Mouse (Mus musculus) CH12.LX (cell line): ENCODE measurements at regions not wholly inside any gene's neighbourhood (a gene's known extent, or its start where the extent isn't known, plus 50 kb on each side); places are given as distances from the start of the nearest gene placed in this dataset.
"Not testable (repeated sequence)": the region's sequence is repeated elsewhere in the genome, so short reads cannot be mapped to it uniquely, and the experiment has no call there.

ENCODE experiments used
- DNase-seq: peaks from one replicate; pipeline ENCODE4 v3.0.0-alpha.2; 2013; ENCODE audit errors: extremely low read depth
- H3K27ac ChIP-seq: 2 replicates; pipeline ENCODE4 v1.5.1; 2012; ENCODE audit warnings: low read depth, mild to moderate bottlenecking, control low read depth, moderate library complexity; ENCODE audit not compliant: insufficient read depth
- H3K27me3 ChIP-seq: replicated peaks from 2 replicates; pipeline ENCODE3; 2012; ENCODE audit warnings: inconsistent platforms
- H3K36me3 ChIP-seq, 2 experiments: replicated peaks in 1 of 2; 2 replicates each; pipeline versions ENCODE3 to v1.6.1; 2012; ENCODE audit warnings: inconsistent platforms in 1 of 2, low read length in 1 of 2, mild to moderate bottlenecking in 1 of 2, mixed read lengths in 1 of 2, moderate library complexity in 1 of 2; ENCODE audit not compliant: control insufficient read depth in 1 of 2, insufficient read depth in 1 of 2
- H3K4me1 ChIP-seq, 2 experiments: 2 replicates each; pipeline ENCODE4 v1.6.1; 2012; ENCODE audit warnings: inconsistent platforms in 1 of 2, moderate library complexity in 1 of 2; ENCODE audit not compliant: insufficient read depth in 2 of 2, control insufficient read depth in 1 of 2
- H3K4me2 ChIP-seq: 2 replicates; pipeline ENCODE4 v1.6.1; 2012; ENCODE audit warnings: low read depth, mild to moderate bottlenecking, control low read depth; ENCODE audit not compliant: poor library complexity, insufficient read depth, severe bottlenecking
- H3K4me3 ChIP-seq, 3 experiments: fragments of 150-350 bp in 1 of 3; sonication (generic) in 1 of 3; replicated peaks in 1 of 3; 2 replicates each; pipeline versions ENCODE3 to v1.5.1; 2011 to 2012; ENCODE audit warnings: low read depth in 2 of 3, low read length in 2 of 3, mild to moderate bottlenecking in 2 of 3, moderate library complexity in 2 of 3, control low read depth in 1 of 3, improper control_type of control experiment in 1 of 3, inconsistent platforms in 1 of 3, mixed read lengths in 1 of 3; ENCODE audit not compliant: poor library complexity in 1 of 3
- H3K79me2 ChIP-seq: replicated peaks from 2 replicates; pipeline ENCODE4 v1.6.1; 2012; ENCODE audit warnings: mild to moderate bottlenecking, moderate library complexity; ENCODE audit not compliant: control insufficient read depth, poor library complexity, insufficient read depth, severe bottlenecking; ENCODE audit errors: extremely low read depth
- H3K9ac ChIP-seq: 2 replicates; pipeline ENCODE4 v1.6.1; 2012; ENCODE audit warnings: low read depth, mild to moderate bottlenecking, control low read depth, moderate library complexity; ENCODE audit not compliant: insufficient read depth
- H3K9me3 ChIP-seq: replicated peaks from 2 replicates; pipeline ENCODE3; 2012; ENCODE audit warnings: low read length, inconsistent platforms, mixed read lengths
- BHLHE40 ChIP-seq: IDR thresholded peaks from 2 replicates; pipeline ENCODE4 v1.6.1; 2011; ENCODE audit warnings: mild to moderate bottlenecking, low read depth, low read length, improper control_type of control experiment
- CHD1 ChIP-seq: IDR thresholded peaks from 2 replicates; pipeline ENCODE4 v1.6.1; 2012; ENCODE audit warnings: low read depth, low read length, improper control_type of control experiment, inconsistent platforms
- E2F4 ChIP-seq: IDR thresholded peaks from 2 replicates; pipeline ENCODE4 v1.6.1; 2011; ENCODE audit warnings: low read depth, low read length, improper control_type of control experiment; ENCODE audit not compliant: insufficient replicate concordance
- ETS1 ChIP-seq: conservative IDR thresholded peaks from 2 replicates; pipeline ENCODE4 v1.6.1; 2012; ENCODE audit warnings: low read depth, mild to moderate bottlenecking, inconsistent platforms, low read length, improper control_type of control experiment, moderate library complexity
- HCFC1 ChIP-seq: IDR thresholded peaks from 2 replicates; pipeline ENCODE4 v1.6.1; 2012; ENCODE audit warnings: low read depth, mild to moderate bottlenecking, inconsistent platforms, low read length, improper control_type of control experiment
- IRF4 ChIP-seq: IDR thresholded peaks from 2 replicates; pipeline ENCODE4 v1.6.1; 2014; ENCODE audit warnings: low read depth, mild to moderate bottlenecking, inconsistent platforms, low read length, improper control_type of control experiment
- JUN ChIP-seq: IDR thresholded peaks from 2 replicates; pipeline ENCODE4 v1.6.1; 2011; ENCODE audit warnings: low read depth, mild to moderate bottlenecking, low read length, improper control_type of control experiment, moderate library complexity; ENCODE audit not compliant: insufficient read depth
- JUND ChIP-seq: conservative IDR thresholded peaks from 2 replicates; pipeline ENCODE4 v1.6.1; 2011; ENCODE audit warnings: low read depth, low read length, improper control_type of control experiment
- KAT2A ChIP-seq: IDR thresholded peaks from 2 replicates; pipeline ENCODE4 v1.6.1; 2012; ENCODE audit warnings: low read length, improper control_type of control experiment, inconsistent platforms; ENCODE audit not compliant: insufficient replicate concordance
- MEF2A ChIP-seq: IDR thresholded peaks from 2 replicates; pipeline ENCODE4 v1.6.1; 2014; ENCODE audit warnings: low read depth, mild to moderate bottlenecking, inconsistent platforms, low read length, improper control_type of control experiment, borderline replicate concordance
- MXI1 ChIP-seq: IDR thresholded peaks from 2 replicates; pipeline ENCODE4 v1.6.1; 2011; ENCODE audit warnings: mild to moderate bottlenecking, low read depth, low read length, improper control_type of control experiment
- MYC ChIP-seq: IDR thresholded peaks from 2 replicates; pipeline ENCODE4 v1.6.1; 2011; ENCODE audit warnings: low read depth, mild to moderate bottlenecking, improper control_type of control experiment, low read length
- POLR2AphosphoS2 ChIP-seq: IDR thresholded peaks from 2 replicates; pipeline ENCODE4 v1.6.1; 2011; ENCODE audit warnings: low read depth, low read length, improper control_type of control experiment
- RAD21 ChIP-seq: IDR thresholded peaks from 2 replicates; pipeline ENCODE4 v1.6.1; 2011; ENCODE audit warnings: low read depth, mild to moderate bottlenecking, low read length, improper control_type of control experiment, moderate library complexity
- SIN3A ChIP-seq: IDR thresholded peaks from 2 replicates; pipeline ENCODE4 v1.6.1; 2012; ENCODE audit warnings: low read length, improper control_type of control experiment, inconsistent platforms
- TCF12 ChIP-seq: IDR thresholded peaks from 2 replicates; pipeline ENCODE4 v1.6.1; 2014; ENCODE audit warnings: low read depth, mild to moderate bottlenecking, inconsistent platforms, low read length, improper control_type of control experiment
- ZC3H11A ChIP-seq: IDR thresholded peaks from 2 replicates; pipeline ENCODE4 v1.6.1; 2012; ENCODE audit warnings: low read depth, mild to moderate bottlenecking, inconsistent platforms, low read length, improper control_type of control experiment
- ZKSCAN1 ChIP-seq: IDR thresholded peaks from 2 replicates; pipeline ENCODE4 v1.6.1; 2012; ENCODE audit warnings: low read depth, inconsistent platforms, low read length, improper control_type of control experiment, borderline replicate concordance
- ZNF384 ChIP-seq: IDR thresholded peaks from 2 replicates; pipeline ENCODE4 v1.6.1; 2012; ENCODE audit warnings: low read depth, low read length, improper control_type of control experiment, inconsistent platforms
- dilution Hi-C: fragments of 300-500 bp; cut with MboI; formaldehyde crosslinking; loops from 2 replicates; pipeline ENCODE4 v1.14.3; 2020; ENCODE audit warnings: low sequenced_read_pairs; ENCODE audit not compliant: extremely low pct_unique_long_range_greater_than_20kb, extremely low pct_ligation_motif_present
- in situ Hi-C: fragments of 300-500 bp; cut with MboI; formaldehyde crosslinking; loops from 3 replicates; pipeline ENCODE4 v1.14.3; 2019; ENCODE audit warnings: low sequenced_read_pairs, low pct_ligation_motif_present, low pct_unique_long_range_greater_than_20kb, mixed read lengths

- H3K27me3 ChIP-seq: no peaks in the 10 kb centered on the region
- H3K4me3 ChIP-seq: no peak overlapping the region
- H3K36me3 ChIP-seq: no peaks in the 10 kb centered on the region
- no peaks in the 10 kb centered on the region for H3K4me1 ChIP-seq
- in situ Hi-C loops: no loop called here
- H3K9ac ChIP-seq: no peak overlapping the region
- H3K9me3 ChIP-seq: no peaks in the 10 kb centered on the region
- H3K79me2 ChIP-seq: no peaks in the 10 kb centered on the region
- TF ChIP-seq HCFC1 (no peak), BHLHE40 (no peak), MXI1 (no peak), ZKSCAN1 (no peak), ZC3H11A (no peak), POLR2AphosphoS2 (no peak), SIN3A (no peak), MYC (no peak), KAT2A (no peak), E2F4 (no peak), JUND (no peak), ZNF384 (no peak), JUN (no peak), MEF2A (no peak), ETS1 (no peak)
- TF ChIP-seq, all 38 proteins: peak for 0
- H3K27ac ChIP-seq: no peak overlapping the region
- dilution Hi-C loops: no loop called here
- H3K4me2 ChIP-seq: no peak overlapping the region
- DNase-seq: no peak
These were observed 195.8 kb upstream of the Oprm1 start for GRCm38 (mm10) chr10:6562516-6562915.

- no peak overlapping the region for H3K4me3 ChIP-seq
- H3K27me3 ChIP-seq: no peaks in the 10 kb centered on the region
- H3K36me3 ChIP-seq: no peaks in the 10 kb centered on the region
- TF ChIP-seq CHD1 (no peak), TCF12 (no peak), IRF4 (no peak), RAD21 (no peak), ETS1 (no peak), E2F4 (no peak)
- no peaks in the 10 kb centered on the region for H3K9me3 ChIP-seq
- in situ Hi-C loops: no loop called here
- H3K4me2 ChIP-seq: no peak overlapping the region
- dilution Hi-C loops: no loop called here
- no peak overlapping the region for H3K9ac ChIP-seq
- DNase-seq: no peak
- H3K4me1 ChIP-seq: peaks cover 0 to 4% of the 10 kb centered on the region in 2 experiments; a peak in 1 of 4 replicates
- H3K27ac ChIP-seq: no peak overlapping the region
- H3K79me2 ChIP-seq: no peaks in the 10 kb centered on the region
These were observed 179.7 kb upstream of the Oprm1 start for GRCm38 (mm10) chr10:6578616-6579015.

DNA sequence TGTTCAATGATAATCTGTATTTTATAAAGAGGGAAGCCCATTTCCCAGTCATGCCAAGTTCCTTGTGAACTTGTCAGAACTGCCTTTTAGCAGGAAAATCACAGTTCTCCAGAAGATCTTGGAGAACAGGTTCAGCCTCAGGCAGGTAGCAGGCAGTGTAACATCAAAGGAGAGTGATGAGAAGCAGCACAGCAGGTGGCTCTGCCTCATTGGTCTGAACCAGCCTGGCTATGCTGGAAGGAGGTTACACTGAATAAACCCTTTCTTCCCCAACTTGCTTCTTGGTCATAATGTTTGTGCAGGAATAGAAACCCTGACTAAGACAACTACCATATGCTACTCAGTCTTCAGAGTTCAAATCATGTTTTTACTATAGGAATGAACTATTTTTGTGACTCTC lies 172.5 kb upstream of the Oprm1 start:
- H3K36me3 ChIP-seq, dilution Hi-C loops, H3K79me2 ChIP-seq, H3K9me3 ChIP-seq, H3K4me2 ChIP-seq, H3K27ac ChIP-seq, H3K9ac ChIP-seq, in situ Hi-C loops, H3K4me3 ChIP-seq, H3K4me1 ChIP-seq, DNase-seq, H3K27me3 ChIP-seq: not testable (repeated sequence)
